Mouse (Mus musculus): ENCODE data around the gene Cgrrf1.

Gene Cgrrf1

GRCm38 (mm10) chr14:46821873-46822716, 9.8 kb upstream of the Cgrrf1 start, which contains the start of gene Gmfb:
Gene Gmfb, minus strand, starts transcription at chr14:46822242.
- DNase-seq (ENCODE audit: low read depth, low spot score) = peak; percentile 83

GRCm38 (mm10) chr14:46823996-46824395, 7.9 kb upstream of the Cgrrf1 start:
- no peak for DNase-seq (ENCODE audit: low read depth, low spot score)

- no peak for DNase-seq (ENCODE audit: low read depth, low spot score)
Observed at GRCm38 (mm10) chr14:46827430-46827829, 4.5 kb upstream of the Cgrrf1 start.

GRCm38 (mm10) chr14:46831295-46831694, 630 bp upstream of the Cgrrf1 start:
- DNase-seq (ENCODE audit: low read depth, low spot score) = no peak

- no peak for DNase-seq (ENCODE audit: low read depth, low spot score)
Observed at GRCm38 (mm10) chr14:46832354-46833272, 688 bp downstream of the Cgrrf1 start.

- no peak for DNase-seq (ENCODE audit: low read depth, low spot score)
Observed at GRCm38 (mm10) chr14:46839326-46839725, 7.4 kb downstream of the Cgrrf1 start.

- no peak for DNase-seq (ENCODE audit: low read depth, low spot score)
Observed at GRCm38 (mm10) chr14:46845706-46846105, 13.8 kb downstream of the Cgrrf1 start.

GRCm38 (mm10) chr14:46848063-46848590, 16.2 kb downstream of the Cgrrf1 start:
- DNase-seq (ENCODE audit: low read depth, low spot score) = no peak

- no peak for DNase-seq (ENCODE audit: low read depth, low spot score)
Observed at GRCm38 (mm10) chr14:46848736-46849135, 16.8 kb downstream of the Cgrrf1 start.

GRCm38 (mm10) chr14:46849769-46850168, 17.8 kb downstream of the Cgrrf1 start:
- DNase-seq (ENCODE audit: low read depth, low spot score) = no peak

GRCm38 (mm10) chr14:46853677-46854076, 21.8 kb downstream of the Cgrrf1 start:
- DNase-seq (ENCODE audit: low read depth, low spot score) = no peak

GRCm38 (mm10) chr14:46862922-46863321, 31.0 kb downstream of the Cgrrf1 start:
- DNase-seq (ENCODE audit: low read depth, low spot score) = no peak

GRCm38 (mm10) chr14:46880935-46881334, 49.0 kb downstream of the Cgrrf1 start:
- DNase-seq (ENCODE audit: low read depth, low spot score) = peak; percentile 30

GRCm38 (mm10) chr14:46881581-46882430, 49.9 kb downstream of the Cgrrf1 start:
- DNase-seq (ENCODE audit: low read depth, low spot score) = peak; percentile 22

- DNase-seq (ENCODE audit: low read depth, low spot score) = peak; percentile 69
Observed at GRCm38 (mm10) chr14:46882431-46883067, 50.6 kb downstream of the Cgrrf1 start, which contains the start of gene Samd4. Gene Samd4, plus strand, starts transcription at chr14:46882854.

- DNase-seq (ENCODE audit: low read depth, low spot score) = peak; percentile 41
Observed at GRCm38 (mm10) chr14:46883068-46883870, 51.3 kb downstream of the Cgrrf1 start.

- no peak for DNase-seq (ENCODE audit: low read depth, low spot score)
Observed at GRCm38 (mm10) chr14:46883871-46884441, 52.0 kb downstream of the Cgrrf1 start.

GRCm38 (mm10) chr14:46884701-46885428, 52.9 kb downstream of the Cgrrf1 start:
- DNase-seq (ENCODE audit: low read depth, low spot score) = peak; percentile 37

- no peak for DNase-seq (ENCODE audit: low read depth, low spot score)
Observed at GRCm38 (mm10) chr14:46885429-46885755, 53.5 kb downstream of the Cgrrf1 start.
